9 mouse cellular contexts compared by ENCODE assay signal in the genomic region with DNA sequence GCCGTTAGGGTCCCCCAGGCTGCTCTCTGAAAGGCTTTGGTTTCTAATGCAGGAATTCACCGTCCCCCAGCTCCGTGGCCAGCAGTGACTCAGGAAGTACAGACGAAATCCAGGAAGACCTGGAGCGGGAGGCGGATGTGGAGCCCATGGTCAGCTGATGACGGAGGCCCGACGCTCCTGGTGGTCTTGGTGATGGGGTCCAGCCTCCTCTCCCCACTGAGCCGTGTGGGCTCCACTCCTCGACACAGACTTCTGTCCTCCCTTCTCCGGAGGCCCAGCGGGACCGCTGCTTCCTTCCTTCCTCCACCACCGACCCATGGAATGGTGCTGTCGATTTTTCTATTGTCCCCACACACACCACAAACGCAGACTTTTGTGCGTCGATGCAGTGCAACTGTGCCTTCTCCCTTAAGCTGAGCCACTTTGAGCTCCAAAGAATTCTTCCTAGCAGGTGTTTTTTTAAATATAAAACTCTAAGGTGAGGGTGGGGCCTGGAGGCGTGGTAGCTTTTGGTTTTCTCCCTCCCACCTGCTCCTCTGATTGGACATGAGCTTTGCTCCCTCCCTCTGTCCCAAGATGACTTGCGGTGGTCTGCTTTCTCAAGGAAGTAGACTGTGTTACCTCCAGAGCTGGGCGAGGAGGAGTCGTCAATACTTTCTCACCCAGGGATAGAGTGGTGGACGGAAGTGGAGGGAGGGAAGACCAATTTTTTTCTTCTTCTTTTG. TPM values are rescaled to one million over a fixed set of nuclear protein-coding genes. Genes with fewer than 3 reads are reported as not detected.
DNase-seq lines count a peak whose midpoint lies in the region; ATAC-seq and TF ChIP-seq lines count a peak whose summit lies in the region.
"Had no signal": no experiment of that assay in that cellular context is flagged by ENCODE, and none has a peak within 500 bp of the region (broad histone marks: within the 10 kb centered on the region; RNA-seq: fewer than 3 reads in every experiment).

No protein-coding gene starts in this region.

- no peak overlapping the region for H3K9ac ChIP-seq in neural tube, embryonic 11.5 days (ENCODE audit: low read length)
- peak overlapping the region; percentile 69 for H3K9ac ChIP-seq in forebrain, embryonic 16.5 days (replicated peaks; ENCODE audit: low read depth, low read length)
- H3K9ac ChIP-seq in intestine, embryonic 16.5 days (ENCODE audit: low read depth, low read length), result peak overlapping the region; percentile 69

- WGBS in neural tube, embryonic 11.5 days, result 12% methylated on average over 24 of the region's 24 CpGs
- 2% methylated on average over 24 of the region's 24 CpGs for WGBS in forebrain, embryonic 16.5 days
- WGBS in intestine, embryonic 16.5 days, result 17% methylated on average over 24 of the region's 24 CpGs
- 22% methylated on average over 24 of the region's 24 CpGs for WGBS in lung, adult 2 months
- 37% methylated on average over 24 of the region's 24 CpGs for WGBS in olfactory bulb, adult 2 months

- peaks cover 14% of the 10 kb centered on the region for H3K36me3 ChIP-seq in neural tube, embryonic 11.5 days (ENCODE audit: control insufficient read depth, insufficient read depth, low read length)
- H3K36me3 ChIP-seq in forebrain, embryonic 16.5 days (ENCODE audit: control insufficient read depth, insufficient read depth), result peaks cover 11% of the 10 kb centered on the region
- H3K36me3 ChIP-seq in intestine, embryonic 16.5 days (ENCODE audit: control insufficient read depth, insufficient read depth, low read length), result peaks cover 6% of the 10 kb centered on the region; the same call in 1 of the 2 replicates

- H3K4me2 ChIP-seq in neural tube, embryonic 11.5 days (ENCODE audit: low read depth), result peak overlapping the region; percentile 10
- H3K4me2 ChIP-seq in forebrain, embryonic 16.5 days (ENCODE audit: low read length), result peak overlapping the region; percentile 68
- H3K4me2 ChIP-seq in intestine, embryonic 16.5 days (ENCODE audit: low read depth, low read length), result peak overlapping the region; percentile 61

- peak; percentile 69; the same call in 1 of the 2 replicates for TF ChIP-seq POLR2A in lung, adult 2 months (IDR thresholded peaks at IDR 0.05; ENCODE audit: borderline replicate concordance, extremely low read depth, low read depth, low read length)
- no peak for TF ChIP-seq POLR2A in olfactory bulb, adult 2 months (IDR thresholded peaks at IDR 0.05; ENCODE audit: insufficient read depth, low read depth, low read length)

- H3K27ac ChIP-seq in neural tube, embryonic 11.5 days (ENCODE audit: low read depth, low read length), result no peak overlapping the region
- peak overlapping the region; percentile 77 for H3K27ac ChIP-seq in forebrain, embryonic 16.5 days (ENCODE audit: low read length)
- peak overlapping the region; percentile 54; the same call in 1 of the 2 replicates for H3K27ac ChIP-seq in intestine, embryonic 16.5 days (ENCODE audit: low read length)
- H3K27ac ChIP-seq in olfactory bulb, adult 2 months (ENCODE audit: insufficient read depth, low read depth, low read length), result no peak overlapping the region
- no peak overlapping the region for H3K27ac ChIP-seq in left cerebral cortex, adult 2 months

- peak overlapping the region; percentile 20 for H3K4me3 ChIP-seq in neural tube, embryonic 11.5 days (ENCODE audit: low read depth, low read length)
- peak overlapping the region; percentile 58 for H3K4me3 ChIP-seq in forebrain, embryonic 16.5 days (replicated peaks; ENCODE audit: low read length)
- peak overlapping the region; percentile 51 for H3K4me3 ChIP-seq in intestine, embryonic 16.5 days (ENCODE audit: low read length)
- peak overlapping the region; percentile 66 for H3K4me3 ChIP-seq in lung, adult 2 months (replicated peaks; ENCODE audit: extremely low read depth, low read depth, low read length)
- H3K4me3 ChIP-seq in olfactory bulb, adult 2 months (ENCODE audit: insufficient read depth, low read depth, low read length), result peak overlapping the region; percentile 29
- no peak overlapping the region; the same call in 1 of the 2 replicates for H3K4me3 ChIP-seq in left cerebral cortex, adult 2 months

- ATAC-seq in neural tube, embryonic 11.5 days (ENCODE audit: insufficient read depth, low FRiP score, low TSS enrichment), result no peak
- peak; percentile 90 for ATAC-seq in forebrain, embryonic 16.5 days
- ATAC-seq in intestine, embryonic 16.5 days, result peak; percentile 94
- ATAC-seq: Patski had no signal

- peak; percentile 47 for DNase-seq in neural tube, embryonic 11.5 days (ENCODE audit: low spot score)
- DNase-seq in neural tube, embryonic 10.5 days (ENCODE audit: extremely low spot score, low spot score), result no peak
- peak; percentile 61 for DNase-seq in lung, adult 2 months
- DNase-seq in left cerebral cortex, adult 2 months (ENCODE audit: extremely low spot score in 1 of 2, low spot score in 2 of 2), result no peak
- DNase-seq in frontal cortex, postnatal 14 days (ENCODE audit: low spot score in 2 of 2), result no peak

- TF ChIP-seq CTCF in lung, adult 2 months (IDR thresholded peaks at IDR 0.05; ENCODE audit: insufficient read depth, low read length), result no peak
- no peak for TF ChIP-seq CTCF in olfactory bulb, adult 2 months (IDR thresholded peaks at IDR 0.05; ENCODE audit: insufficient read depth, low read depth, low read length)
- no peak for TF ChIP-seq CTCF in left cerebral cortex, adult 2 months (IDR thresholded peaks at IDR 0.05)

- H3K9me3 ChIP-seq in neural tube, embryonic 11.5 days (ENCODE audit: control insufficient read depth, low read length), result no peaks in the 10 kb centered on the region
- peaks cover 3% of the 10 kb centered on the region; the same call in 1 of the 2 replicates for H3K9me3 ChIP-seq in forebrain, embryonic 16.5 days (ENCODE audit: control insufficient read depth, low read length)
- H3K9me3 ChIP-seq in intestine, embryonic 16.5 days (ENCODE audit: control insufficient read depth, low read length), result 0 out of 2 replicates have a peak, but pooled peaks cover 4% of the 10 kb centered on the region

- no peaks in the 10 kb centered on the region for H3K4me1 ChIP-seq in neural tube, embryonic 11.5 days (ENCODE audit: control insufficient read depth, insufficient read depth, low read length)
- peaks cover 17% of the 10 kb centered on the region for H3K4me1 ChIP-seq in forebrain, embryonic 16.5 days (replicated peaks; ENCODE audit: control insufficient read depth, insufficient read depth, low read length)
- 0 out of 2 replicates have a peak, but pooled peaks cover 4% of the 10 kb centered on the region for H3K4me1 ChIP-seq in intestine, embryonic 16.5 days (ENCODE audit: control insufficient read depth, insufficient read depth, low read length)
- H3K4me1 ChIP-seq in lung, adult 2 months (ENCODE audit: control insufficient read depth, insufficient read depth, low read length), result peaks cover 11% of the 10 kb centered on the region; the same call in 1 of the 2 replicates
- peaks cover 4% of the 10 kb centered on the region for H3K4me1 ChIP-seq in olfactory bulb, adult 2 months (ENCODE audit: control insufficient read depth, insufficient read depth, low read length)

- no peaks in the 10 kb centered on the region for H3K27me3 ChIP-seq in neural tube, embryonic 11.5 days (ENCODE audit: control insufficient read depth, insufficient read depth, low read length)
- no peaks in the 10 kb centered on the region for H3K27me3 ChIP-seq in forebrain, embryonic 16.5 days (replicated peaks; ENCODE audit: control insufficient read depth, insufficient read depth, low read length)
- no peaks in the 10 kb centered on the region for H3K27me3 ChIP-seq in intestine, embryonic 16.5 days (replicated peaks; ENCODE audit: control insufficient read depth, insufficient read depth, low read length)
- H3K27me3 ChIP-seq: Patski had no signal

- intact Hi-C loops in left cerebral cortex, adult 2 months (cut with DNase I), result no loop called here

RNA-seq across cellular contexts. Expression of a gene that starts 6.2 kb away (rescaled TPM):
- 13.9 and 16.2 TPM in 2 replicates for polyA plus RNA-seq in neural tube, embryonic 11.5 days (2014; fragmentation: Nextera tagmentation; extraction: Ambion mirVana)
- 30.2 and 31.1 TPM in 2 replicates for polyA plus RNA-seq in forebrain, embryonic 16.5 days (2015; fragmentation: Nextera tagmentation; extraction: Ambion mirVana)
- 13.7 and 17.2 TPM in 2 replicates for polyA plus RNA-seq in intestine, embryonic 16.5 days (2015; fragmentation: Nextera tagmentation; extraction: Ambion mirVana)
- polyA plus RNA-seq in lung, adult 2 months (2012; rRNA removed), result 42.9 and 44.5 TPM in 2 replicates
- not detected in 2 replicates for polyA plus RNA-seq in olfactory bulb, adult 2 months (2012; ENCODE audit: insufficient read depth, insufficient read length, low replicate concordance, missing spikeins)
- 10 to 100 TPM; 16.9 to 17.0 TPM for total RNA-seq in left cerebral cortex, adult 2 months (2021)

RNA-seq across cellular contexts. Expression of a gene that starts 13.5 kb away (rescaled TPM):
- not detected in 2 replicates for polyA plus RNA-seq in neural tube, embryonic 11.5 days (2014; fragmentation: Nextera tagmentation; extraction: Ambion mirVana)
- polyA plus RNA-seq in forebrain, embryonic 16.5 days (2015; fragmentation: Nextera tagmentation; extraction: Ambion mirVana), result not detected in 2 replicates
- polyA plus RNA-seq in intestine, embryonic 16.5 days (2015; fragmentation: Nextera tagmentation; extraction: Ambion mirVana), result not detected in 2 replicates
- polyA plus RNA-seq in lung, adult 2 months (2012; rRNA removed), result 0.02 TPM in 1 of 2 replicates, not detected in the other
- polyA plus RNA-seq in olfactory bulb, adult 2 months (2012; ENCODE audit: insufficient read depth, insufficient read length, low replicate concordance, missing spikeins), result not detected in 2 replicates
- total RNA-seq in left cerebral cortex, adult 2 months (2021), result not detected
- polyA plus RNA-seq: Patski had no signal

RNA-seq across cellular contexts. Expression of a gene that starts 36.9 kb away (rescaled TPM):
- not detected in 2 replicates for polyA plus RNA-seq in neural tube, embryonic 11.5 days (2014; fragmentation: Nextera tagmentation; extraction: Ambion mirVana)
- not detected in 2 replicates for polyA plus RNA-seq in forebrain, embryonic 16.5 days (2015; fragmentation: Nextera tagmentation; extraction: Ambion mirVana)
- not detected in 2 replicates for polyA plus RNA-seq in intestine, embryonic 16.5 days (2015; fragmentation: Nextera tagmentation; extraction: Ambion mirVana)
- 0.05 and 0.09 TPM in 2 replicates for polyA plus RNA-seq in lung, adult 2 months (2012; rRNA removed)
- polyA plus RNA-seq in olfactory bulb, adult 2 months (2012; ENCODE audit: insufficient read depth, insufficient read length, low replicate concordance, missing spikeins), result not detected in 2 replicates
- total RNA-seq in left cerebral cortex, adult 2 months (2021), result not detected

Comparison
In these comparisons a context has a peak if more than half of its experiments do, and no peak if none do; other contexts are left out.
1. DNase-seq: peak in neural tube, embryonic 11.5 days (single experiment) and lung, adult 2 months (single experiment); none in neural tube, embryonic 10.5 days (single experiment), left cerebral cortex, adult 2 months (0 of 2) and frontal cortex, postnatal 14 days (0 of 2).
2. H3K27ac ChIP-seq: peak in forebrain, embryonic 16.5 days (single experiment) and intestine, embryonic 16.5 days (single experiment); none in neural tube, embryonic 11.5 days (single experiment), olfactory bulb, adult 2 months (single experiment) and left cerebral cortex, adult 2 months (single experiment).
3. H3K4me2 ChIP-seq: peak in every context shown above with its lines; median percentile 68 in forebrain, embryonic 16.5 days; 61 in intestine, embryonic 16.5 days; 10 in neural tube, embryonic 11.5 days.